Mouse (Mus musculus) liver, embryonic 14.5 days (tissue): ENCODE measurements around the gene Card11. TPM values are rescaled to one million over a fixed set of nuclear protein-coding genes. Genes with fewer than 3 reads are reported as not detected.

Experiments used
- ATAC-seq: fragments of 200-750 bp; cut with Nextera tagmentation; 2 replicates; pipeline ENCODE4 v1.8.0; 2017; ENCODE audit warnings: moderate number of reproducible peaks, mild to moderate bottlenecking, moderate library complexity; ENCODE audit not compliant: insufficient read depth
- DNase-seq, 3 experiments: peaks; one replicate each; pipeline ENCODE4 v3.0.0-alpha.2; 2012 to 2013; ENCODE audit warnings: low read depth in 3 of 3, low spot score in 3 of 3
- H3K27ac ChIP-seq: fragments of 300-500 bp; sonication (generic); 2 replicates; pipeline ENCODE4 v1.5.1; 2014; ENCODE audit warnings: moderate library complexity, mild to moderate bottlenecking, control low read depth, inconsistent platforms
- H3K27me3 ChIP-seq: fragments of 300-500 bp; sonication (generic); 2 replicates; pipeline ENCODE4 v1.6.1; 2014; ENCODE audit warnings: mild to moderate bottlenecking, low read length, moderate library complexity; ENCODE audit not compliant: control insufficient read depth, insufficient read depth
- H3K36me3 ChIP-seq: fragments of 300-500 bp; sonication (generic); replicated peaks from 2 replicates; pipeline ENCODE4 v1.6.1; 2014; ENCODE audit warnings: low read depth; ENCODE audit not compliant: control insufficient read depth, insufficient read depth
- H3K4me1 ChIP-seq, 2 experiments: fragments of 200-500 bp in 1 of 2; fragments of 300-500 bp in 1 of 2; sonication (generic) in 1 of 2; replicated peaks; 2 replicates each; pipeline ENCODE4 v1.6.1; 2012 to 2014; ENCODE audit warnings: antibody characterized with exemption in 1 of 2, inconsistent platforms in 1 of 2, low read length in 1 of 2; ENCODE audit not compliant: control insufficient read depth in 2 of 2, insufficient read depth in 2 of 2
- H3K4me2 ChIP-seq: fragments of 300-500 bp; sonication (generic); 2 replicates; pipeline ENCODE4 v1.6.1; 2014; ENCODE audit warnings: low read depth, mild to moderate bottlenecking, control low read depth, moderate library complexity
- H3K4me3 ChIP-seq, 2 experiments: fragments of 200-500 bp in 1 of 2; fragments of 300-500 bp in 1 of 2; sonication (generic) in 1 of 2; 2 replicates each; pipeline ENCODE4 v1.5.1; 2012 to 2014; ENCODE audit warnings: low read depth in 2 of 2, low read length in 2 of 2, mild to moderate bottlenecking in 2 of 2, control low read depth in 1 of 2, inconsistent platforms in 1 of 2, moderate library complexity in 1 of 2; ENCODE audit not compliant: insufficient read depth in 1 of 2
- H3K9ac ChIP-seq: fragments of 300-500 bp; sonication (generic); replicated peaks from 2 replicates; pipeline ENCODE4 v1.6.1; 2014; ENCODE audit warnings: mild to moderate bottlenecking, control low read depth, moderate library complexity
- H3K9me3 ChIP-seq: fragments of 300-500 bp; sonication (generic); 2 replicates; pipeline ENCODE4 v1.6.1; 2016; ENCODE audit warnings: low read length, mixed read lengths; ENCODE audit not compliant: control insufficient read depth
- CTCF ChIP-seq: IDR thresholded peaks from 2 replicates; pipeline ENCODE4 v1.5.1; 2016; ENCODE audit warnings: antibody characterized with exemption, low read depth, control low read depth
- EP300 ChIP-seq: IDR thresholded peaks from 2 replicates; pipeline ENCODE4 v1.6.1; 2016; ENCODE audit warnings: antibody characterized with exemption, low read depth
- WGBS: fragments of 180-500 bp; shearing (Covaris S2); extraction: QIAGEN DNeasy Blood & Tissue Kit; methylation state at CpG from one replicate; pipeline ENCODE4 v1.1.7; 2014; ENCODE audit not compliant: insufficient replicate concordance; 5-methylcytosine and 5-hydroxymethylcytosine counted together
- polyA plus RNA-seq, 2 experiments: library from polyadenylated mRNA; depleted of rRNA in 1 of 2; stranded (reverse) in 1 of 2; unstranded in 1 of 2; fragments of >200 nt; fragmentation: Nextera tagmentation in 1 of 2; extraction: Ambion mirVana in 1 of 2; gene quantifications; 2 replicates each; pipeline versions ENCODE4 v1.2.1 to v1.2.3; 2012 to 2014

Gene Card11
- polyA plus RNA-seq, 2 experiments = 0.26 TPM; not detected in 1

- TF ChIP-seq EP300 = no peak
- no peak for TF ChIP-seq CTCF
- 69% methylated on average over 14 of the region's 14 CpGs for WGBS
- no peaks in the 10 kb centered on the region for H3K36me3 ChIP-seq
- no peak overlapping the region for H3K9ac ChIP-seq
- no peaks in the 10 kb centered on the region for H3K4me1 ChIP-seq
- no peaks in the 10 kb centered on the region for H3K27me3 ChIP-seq
- H3K4me2 ChIP-seq = no peak overlapping the region
- H3K27ac ChIP-seq = no peak overlapping the region
- H3K4me3 ChIP-seq = no peak overlapping the region
- no peak for ATAC-seq
- DNase-seq = no peak
- no peaks in the 10 kb centered on the region for H3K9me3 ChIP-seq
These were observed 59.4 kb downstream of the Card11 start for GRCm38 (mm10) chr5:140940923-140941491.

GRCm38 (mm10) chr5:140940257-140940922 lies 60.0 kb downstream of the Card11 start:
- WGBS = 46% methylated on average over 5 of the region's 5 CpGs
- no peaks in the 10 kb centered on the region for H3K27me3 ChIP-seq
- TF ChIP-seq CTCF (no peak), EP300 (no peak)

GRCm38 (mm10) chr5:140936816-140937215 lies 63.6 kb downstream of the Card11 start:
- 69% methylated on average over 7 of the region's 7 CpGs for WGBS
- Histone ChIP-seq H3K9me3 (no peaks in the 10 kb centered on the region), H3K4me1 (no peaks in the 10 kb centered on the region), H3K27ac (no peak overlapping the region), H3K9ac (no peak overlapping the region), H3K4me3 (no peak overlapping the region), H3K27me3 (no peaks in the 10 kb centered on the region), H3K36me3 (no peaks in the 10 kb centered on the region), H3K4me2 (no peak overlapping the region)
- no peak for TF ChIP-seq EP300
- TF ChIP-seq CTCF = no peak
- DNase-seq (no peak), ATAC-seq (no peak)

More at GRCm38 (mm10) chr5:140940257-140940922, 60.0 kb downstream of the Card11 start:
- H3K9ac ChIP-seq = no peak overlapping the region
- H3K27ac ChIP-seq = no peak overlapping the region
- ATAC-seq (no peak), DNase-seq (no peak)
- H3K4me3 ChIP-seq = no peak overlapping the region
- H3K9me3 ChIP-seq = no peaks in the 10 kb centered on the region
- no peak overlapping the region for H3K4me2 ChIP-seq
- no peaks in the 10 kb centered on the region for H3K4me1 ChIP-seq
- no peaks in the 10 kb centered on the region for H3K36me3 ChIP-seq

GRCm38 (mm10) chr5:140935848-140936247 lies 64.5 kb downstream of the Card11 start:
- 46% methylated on average over 3 of the region's 3 CpGs for WGBS
- no peak for TF ChIP-seq CTCF
- TF ChIP-seq EP300 = no peak
- H3K4me2 ChIP-seq = no peak overlapping the region
- H3K4me3 ChIP-seq = no peak overlapping the region
- ATAC-seq (no peak), DNase-seq (no peak)
- H3K27ac ChIP-seq = no peak overlapping the region
- H3K4me1 ChIP-seq = no peaks in the 10 kb centered on the region
- no peaks in the 10 kb centered on the region for H3K9me3 ChIP-seq
- H3K9ac ChIP-seq = no peak overlapping the region
- H3K27me3 ChIP-seq = no peaks in the 10 kb centered on the region
- no peaks in the 10 kb centered on the region for H3K36me3 ChIP-seq

- H3K36me3 ChIP-seq = no peaks in the 10 kb centered on the region
- H3K9me3 ChIP-seq = no peaks in the 10 kb centered on the region
- H3K9ac ChIP-seq = no peak overlapping the region
- no peak for DNase-seq
- TF ChIP-seq CTCF (peak; percentile 44), EP300 (no peak)
- H3K27ac ChIP-seq = no peak overlapping the region
- H3K4me1 ChIP-seq = no peaks in the 10 kb centered on the region
- no peak for ATAC-seq
- H3K4me2 ChIP-seq = no peak overlapping the region
- H3K27me3 ChIP-seq = no peaks in the 10 kb centered on the region
- no peak overlapping the region for H3K4me3 ChIP-seq
- 58% methylated on average over 9 of the region's 9 CpGs for WGBS
These were observed 65.6 kb downstream of the Card11 start for GRCm38 (mm10) chr5:140934639-140935315.
